Comparison of ENCODE assay signal across 8 mouse cellular contexts in the genomic region with DNA sequence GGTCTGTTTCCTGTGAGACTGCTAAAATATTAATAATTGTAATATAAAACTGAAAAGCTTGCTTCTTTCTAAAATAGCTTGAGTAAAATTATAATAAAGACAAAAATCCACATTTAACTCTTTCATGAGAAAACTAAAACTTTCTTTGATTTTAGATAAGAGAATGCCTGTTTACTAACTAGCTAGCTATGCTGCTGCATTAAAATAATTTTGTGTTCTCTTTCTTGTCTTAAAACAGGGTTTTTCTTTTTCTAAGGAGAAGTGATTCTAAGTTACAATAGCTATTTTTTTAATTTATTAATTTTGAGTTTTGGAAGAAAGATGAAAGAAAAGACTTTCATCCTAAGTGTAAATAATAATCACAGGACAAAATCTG.
DNase-seq lines count a peak whose midpoint lies in the region; ATAC-seq and TF ChIP-seq lines count a peak whose summit lies in the region.

No protein-coding gene starts in this region.

- peaks cover 13% of the 10 kb centered on the region; the same call in 1 of the 2 replicates for H3K36me3 ChIP-seq in heart, embryonic 13.5 days
- H3K36me3 ChIP-seq in ES-E14 (ENCODE audit: control insufficient read depth, insufficient read depth, low read length, poor library complexity, severe bottlenecking), result peaks cover 2% of the 10 kb centered on the region
- no peaks in the 10 kb centered on the region for H3K36me3 ChIP-seq in forebrain, postnatal 0 days (ENCODE audit: insufficient read depth)
- 0 out of 2 replicates have a peak, but pooled peaks cover 6% of the 10 kb centered on the region for H3K36me3 ChIP-seq in liver, postnatal 0 days (replicated peaks; ENCODE audit: insufficient read depth, low read length)

- in situ Hi-C loops in ES-E14 (cut with MboI; ENCODE audit: low sequenced_read_pairs in 2 of 2, unreplicated experiment in 2 of 2), result no loop called here

- H3K4me3 ChIP-seq in heart, embryonic 13.5 days, result peak overlapping the region; percentile 67
- H3K4me3 ChIP-seq in ES-E14 (ENCODE audit: insufficient read depth in 1 of 2, low read depth in 1 of 2, low read length in 2 of 2, poor library complexity in 1 of 2, severe bottlenecking in 1 of 2), result peak overlapping the region; percentile 68 to 71; a peak in 3 of 4 replicates
- peak overlapping the region; percentile 57 for H3K4me3 ChIP-seq in forebrain, postnatal 0 days (ENCODE audit: low read depth, low read length)
- peak overlapping the region; percentile 50 for H3K4me3 ChIP-seq in liver, postnatal 0 days (ENCODE audit: low read depth, low read length)

- DNase-seq in heart, adult 8-10 months (ENCODE audit: low spot score), result no peak
- DNase-seq in ES-E14 (ENCODE audit: low read depth, low spot score), result no peak
- DNase-seq in forebrain, postnatal 0 days, result no peak
- DNase-seq in liver, postnatal 0 days, result no peak
- no peak for DNase-seq in urinary bladder, postnatal 25 days (ENCODE audit: low spot score)
- DNase-seq in ovary, postnatal 14 days (ENCODE audit: low spot score), result no peak
- no peak for DNase-seq in cerebellum, postnatal 25 days

- H3K9ac ChIP-seq in heart, embryonic 13.5 days, result peak overlapping the region; percentile 88
- H3K9ac ChIP-seq in ES-E14 (ENCODE audit: insufficient read depth, low read depth, low read length, poor library complexity, severe bottlenecking), result peak overlapping the region; percentile 80; the same call in 1 of the 2 replicates
- peak overlapping the region; percentile 82 for H3K9ac ChIP-seq in forebrain, postnatal 0 days
- peak overlapping the region; percentile 67 for H3K9ac ChIP-seq in liver, postnatal 0 days (replicated peaks)

- no peak for TF ChIP-seq CTCF in forebrain, postnatal 0 days (IDR thresholded peaks at IDR 0.05; ENCODE audit: low read depth)
- TF ChIP-seq CTCF in liver, postnatal 0 days (IDR thresholded peaks at IDR 0.05; ENCODE audit: low read depth), result no peak

- peak overlapping the region; percentile 74 for H3K4me2 ChIP-seq in heart, embryonic 13.5 days
- H3K4me2 ChIP-seq in forebrain, postnatal 0 days (ENCODE audit: low read depth), result peak overlapping the region; percentile 79
- peak overlapping the region; percentile 77 for H3K4me2 ChIP-seq in liver, postnatal 0 days (ENCODE audit: low read depth, low read length)

- peak overlapping the region; percentile 97 for H3K27ac ChIP-seq in heart, embryonic 13.5 days (replicated peaks)
- H3K27ac ChIP-seq in ES-E14 (ENCODE audit: insufficient read depth, low read depth, low read length, poor library complexity, severe bottlenecking), result no peak overlapping the region; the same call in 1 of the 2 replicates
- peak overlapping the region; percentile 98 for H3K27ac ChIP-seq in forebrain, postnatal 0 days (ENCODE audit: low read depth, low read length)
- H3K27ac ChIP-seq in liver, postnatal 0 days (ENCODE audit: low read depth), result peak overlapping the region; percentile 94

- no peak for TF ChIP-seq EP300 in liver, postnatal 0 days (IDR thresholded peaks at IDR 0.05; ENCODE audit: low read depth)

- H3K4me1 ChIP-seq in heart, embryonic 13.5 days, result peaks cover 23% of the 10 kb centered on the region
- peaks cover 4 to 5% of the 10 kb centered on the region in 2 experiments; a peak in 2 of 4 replicates for H3K4me1 ChIP-seq in ES-E14 (ENCODE audit: control insufficient read depth in 2 of 2, insufficient read depth in 2 of 2, low read length in 2 of 2, poor library complexity in 1 of 2)
- peaks cover 29% of the 10 kb centered on the region for H3K4me1 ChIP-seq in forebrain, postnatal 0 days (ENCODE audit: insufficient read depth)
- H3K4me1 ChIP-seq in liver, postnatal 0 days (ENCODE audit: insufficient read depth), result peaks cover 4% of the 10 kb centered on the region

- H3K27me3 ChIP-seq in heart, embryonic 13.5 days (replicated peaks), result no peaks in the 10 kb centered on the region
- no peaks in the 10 kb centered on the region for H3K27me3 ChIP-seq in forebrain, postnatal 0 days (ENCODE audit: insufficient read depth, low read length)
- no peaks in the 10 kb centered on the region for H3K27me3 ChIP-seq in liver, postnatal 0 days (ENCODE audit: insufficient read depth, low read length)

- no peaks in the 10 kb centered on the region for H3K9me3 ChIP-seq in heart, embryonic 13.5 days
- H3K9me3 ChIP-seq in ES-E14 (ENCODE audit: control insufficient read depth, insufficient read depth, low read depth, low read length), result no peaks in the 10 kb centered on the region
- H3K9me3 ChIP-seq in forebrain, postnatal 0 days (ENCODE audit: low read length), result no peaks in the 10 kb centered on the region
- no peaks in the 10 kb centered on the region for H3K9me3 ChIP-seq in liver, postnatal 0 days (ENCODE audit: low read length)

- no peak for ATAC-seq in heart, embryonic 13.5 days (ENCODE audit: extremely low read depth, insufficient number of reproducible peaks, low FRiP score, low TSS enrichment)
- no peak for ATAC-seq in forebrain, postnatal 0 days
- ATAC-seq in liver, postnatal 0 days, result no peak

TF ChIP-seq in ES-E14, 5 proteins besides CTCF, POLR2A, EP300 and RAD21:
- no peak for TF ChIP-seq ZNF384 (IDR thresholded peaks at IDR 0.05; ENCODE audit: low read depth, low read length)
- TF ChIP-seq CHD2 (IDR thresholded peaks at IDR 0.05; ENCODE audit: low read depth, low read length), result no peak
- TF ChIP-seq HCFC1 (IDR thresholded peaks at IDR 0.05; ENCODE audit: borderline replicate concordance, insufficient read depth, low read length), result no peak
- no peak for TF ChIP-seq MAFK (IDR thresholded peaks at IDR 0.05; ENCODE audit: insufficient read depth, low read depth, low read length)
- no peak for TF ChIP-seq ZC3H11A (IDR thresholded peaks at IDR 0.05; ENCODE audit: borderline replicate concordance, low read depth, low read length)
TF ChIP-seq in ES-E14: peak in this region for 0.
